Mouse (Mus musculus) heart, embryonic 16.5 days (tissue): ENCODE data around the gene Tmem238l. TPM values are rescaled to one million over a fixed set of nuclear protein-coding genes. Genes with fewer than 3 reads are reported as not detected.

Source experiments
- ATAC-seq: fragments of 200-750 bp; cut with Nextera tagmentation; replicated peaks from 2 replicates; pipeline ENCODE4 v1.8.0; 2017; ENCODE audit warnings: moderate number of reproducible peaks; ENCODE audit not compliant: insufficient read depth, low FRiP score; ENCODE audit errors: extremely low read depth
- H3K27ac ChIP-seq: fragments of 300-500 bp; sonication (generic); 2 replicates; pipeline ENCODE4 v1.5.1; 2014; ENCODE audit warnings: mild to moderate bottlenecking, low read length, control low read depth, moderate library complexity
- H3K27me3 ChIP-seq: fragments of 300-500 bp; sonication (generic); 2 replicates; pipeline ENCODE4 v1.6.1; 2014; ENCODE audit warnings: low read length, mixed read lengths; ENCODE audit not compliant: control insufficient read depth, insufficient read depth
- H3K36me3 ChIP-seq: fragments of 300-500 bp; sonication (generic); 2 replicates; pipeline ENCODE4 v1.6.1; 2014; ENCODE audit not compliant: control insufficient read depth, insufficient read depth
- H3K4me1 ChIP-seq: fragments of 300-500 bp; sonication (generic); 2 replicates; pipeline ENCODE4 v1.6.1; 2014; ENCODE audit warnings: low read length, mixed read lengths; ENCODE audit not compliant: control insufficient read depth, insufficient read depth
- H3K4me2 ChIP-seq: fragments of 300-500 bp; sonication (generic); 2 replicates; pipeline ENCODE4 v1.6.1; 2014; ENCODE audit warnings: low read depth, mild to moderate bottlenecking, control low read depth, low read length
- H3K4me3 ChIP-seq: fragments of 300-500 bp; sonication (generic); 2 replicates; pipeline ENCODE4 v1.5.1; 2014; ENCODE audit warnings: mild to moderate bottlenecking, control low read depth, low read length
- H3K9ac ChIP-seq: fragments of 300-500 bp; sonication (generic); 2 replicates; pipeline ENCODE4 v1.6.1; 2014; ENCODE audit warnings: low read length, control low read depth
- H3K9me3 ChIP-seq: fragments of 300-500 bp; sonication (generic); replicated peaks from 2 replicates; pipeline ENCODE4 v1.6.1; 2016; ENCODE audit warnings: low read length; ENCODE audit not compliant: control insufficient read depth
- WGBS: fragments of 180-500 bp; shearing (Covaris S2); extraction: QIAGEN DNeasy Blood & Tissue Kit; methylation state at CpG from one replicate; pipeline ENCODE4 v1.1.7; 2014; 5-methylcytosine and 5-hydroxymethylcytosine counted together
- polyA plus RNA-seq: library from polyadenylated mRNA; unstranded; fragments of >200 nt; fragmentation: Nextera tagmentation; extraction: Ambion mirVana; gene quantifications from 2 replicates; pipeline ENCODE4 v1.2.1, GENCODE M21; 2015

Gene Tmem238l
- polyA plus RNA-seq, 1 experiment from 2014 or later: not detected

GRCm38 (mm10) chr11:66984165-66985135, 28.0 kb downstream of the Tmem238l start:
- peak overlapping the region; percentile 77 for H3K9ac ChIP-seq
- peak; percentile 72 for ATAC-seq
- peak overlapping the region; percentile 56; the same call in 1 of the 2 replicates for H3K27ac ChIP-seq
- 8% methylated on average over 28 of the region's 28 CpGs for WGBS
- no peaks in the 10 kb centered on the region for H3K9me3 ChIP-seq
- H3K27me3 ChIP-seq: 0 out of 2 replicates have a peak, but pooled peaks cover 3% of the 10 kb centered on the region
- peak overlapping the region; percentile 92 for H3K4me2 ChIP-seq
- H3K36me3 ChIP-seq: no peaks in the 10 kb centered on the region
- H3K4me1 ChIP-seq: peaks cover 18% of the 10 kb centered on the region
- peak overlapping the region; percentile 62 for H3K4me3 ChIP-seq

DNA sequence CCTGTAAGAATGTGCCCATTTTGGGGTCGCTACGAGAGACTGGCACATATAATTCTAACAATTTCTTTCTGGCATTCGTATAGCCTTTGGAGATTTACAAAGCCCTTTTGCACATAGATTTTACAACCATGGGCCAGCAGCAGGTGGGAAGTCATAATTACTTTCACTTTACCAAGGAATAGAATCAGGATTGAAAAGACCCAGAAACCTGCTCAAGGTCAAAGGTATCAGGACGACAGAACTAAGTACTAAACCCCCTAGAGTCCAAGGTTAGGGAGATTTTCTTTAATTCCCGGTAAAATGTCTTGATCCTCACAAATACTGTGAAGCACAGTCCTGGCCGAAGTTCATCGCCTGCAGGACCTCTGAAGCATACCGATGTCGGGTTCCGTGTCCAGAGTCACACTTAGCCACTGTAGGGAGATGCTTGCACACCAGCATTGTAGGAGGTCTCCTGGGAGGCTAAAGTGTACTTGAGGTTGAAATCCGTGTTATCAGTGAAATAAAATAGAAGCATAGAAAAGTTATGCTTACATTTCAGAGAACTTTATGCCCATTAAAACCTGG, 28.8 kb downstream of the Tmem238l start:
- H3K9me3 ChIP-seq: no peaks in the 10 kb centered on the region
- H3K4me1 ChIP-seq: peaks cover 18% of the 10 kb centered on the region
- H3K4me2 ChIP-seq: peak overlapping the region; percentile 92
- 23% methylated on average over 11 of the region's 11 CpGs for WGBS
- peak overlapping the region; percentile 77 for H3K9ac ChIP-seq
- H3K27ac ChIP-seq: peak overlapping the region; percentile 15; the same call in 1 of the 2 replicates
- H3K36me3 ChIP-seq: no peaks in the 10 kb centered on the region
- H3K27me3 ChIP-seq: 0 out of 2 replicates have a peak, but pooled peaks cover 3% of the 10 kb centered on the region
- no peak for ATAC-seq
- peak overlapping the region; percentile 62 for H3K4me3 ChIP-seq

GRCm38 (mm10) chr11:66992150-66992549, 35.7 kb downstream of the Tmem238l start:
- 77% methylated on average over 2 of the region's 2 CpGs for WGBS

GRCm38 (mm10) chr11:66993674-66994073, 37.2 kb downstream of the Tmem238l start:
- Histone ChIP-seq H3K9ac (no peak overlapping the region), H3K27ac (no peak overlapping the region; the same call in 1 of the 2 replicates), H3K36me3 (no peaks in the 10 kb centered on the region), H3K4me3 (no peak overlapping the region), H3K4me1 (peaks cover 13% of the 10 kb centered on the region), H3K27me3 (no peaks in the 10 kb centered on the region; the same call in 1 of the 2 replicates), H3K9me3 (no peaks in the 10 kb centered on the region), H3K4me2 (no peak overlapping the region)
- 8% methylated on average over 1 of the region's 1 CpGs for WGBS
- ATAC-seq: peak; percentile 60

More at GRCm38 (mm10) chr11:66992150-66992549, 35.7 kb downstream of the Tmem238l start:
- no peak for ATAC-seq
- H3K36me3 ChIP-seq: no peaks in the 10 kb centered on the region
- H3K9me3 ChIP-seq: no peaks in the 10 kb centered on the region
- H3K27me3 ChIP-seq: no peaks in the 10 kb centered on the region; the same call in 1 of the 2 replicates
- H3K4me3 ChIP-seq: no peak overlapping the region
- H3K9ac ChIP-seq: no peak overlapping the region
- H3K4me1 ChIP-seq: 0 out of 2 replicates have a peak, but pooled peaks cover 3% of the 10 kb centered on the region
- no peak overlapping the region for H3K4me2 ChIP-seq
- H3K27ac ChIP-seq: no peak overlapping the region

- no peak overlapping the region for H3K4me2 ChIP-seq
- WGBS: 75% methylated on average over 4 of the region's 4 CpGs
- no peaks in the 10 kb centered on the region for H3K9me3 ChIP-seq
- no peaks in the 10 kb centered on the region; the same call in 1 of the 2 replicates for H3K27me3 ChIP-seq
- no peak overlapping the region for H3K9ac ChIP-seq
- peaks cover 14% of the 10 kb centered on the region for H3K4me1 ChIP-seq
- ATAC-seq: no peak
- no peak overlapping the region for H3K27ac ChIP-seq
- no peaks in the 10 kb centered on the region for H3K36me3 ChIP-seq
- H3K4me3 ChIP-seq: no peak overlapping the region
These were observed 40.0 kb downstream of the Tmem238l start for GRCm38 (mm10) chr11:66996446-66996845.

- no peaks in the 10 kb centered on the region for H3K36me3 ChIP-seq
- H3K4me2 ChIP-seq: peak overlapping the region; percentile 20; the same call in 1 of the 2 replicates
- H3K4me1 ChIP-seq: peaks cover 11% of the 10 kb centered on the region
- no peak overlapping the region for H3K9ac ChIP-seq
- ATAC-seq: peak; percentile 85
- H3K4me3 ChIP-seq: no peak overlapping the region
- H3K9me3 ChIP-seq: no peaks in the 10 kb centered on the region
- peak overlapping the region; percentile 13 for H3K27ac ChIP-seq
- 51% methylated on average over 14 of the region's 14 CpGs for WGBS
- no peaks in the 10 kb centered on the region for H3K27me3 ChIP-seq
These were observed 42.3 kb downstream of the Tmem238l start for GRCm38 (mm10) chr11:66998467-66999403.

GRCm38 (mm10) chr11:67000671-67001070, 44.2 kb downstream of the Tmem238l start:
- no peaks in the 10 kb centered on the region for H3K27me3 ChIP-seq
- ATAC-seq: no peak
- H3K36me3 ChIP-seq: no peaks in the 10 kb centered on the region
- H3K27ac ChIP-seq: no peak overlapping the region
- H3K9me3 ChIP-seq: no peaks in the 10 kb centered on the region
- peaks cover 11% of the 10 kb centered on the region for H3K4me1 ChIP-seq
- 76% methylated on average over 4 of the region's 4 CpGs for WGBS
- H3K4me3 ChIP-seq: no peak overlapping the region
- H3K4me2 ChIP-seq: no peak overlapping the region
- no peak overlapping the region for H3K9ac ChIP-seq

DNA sequence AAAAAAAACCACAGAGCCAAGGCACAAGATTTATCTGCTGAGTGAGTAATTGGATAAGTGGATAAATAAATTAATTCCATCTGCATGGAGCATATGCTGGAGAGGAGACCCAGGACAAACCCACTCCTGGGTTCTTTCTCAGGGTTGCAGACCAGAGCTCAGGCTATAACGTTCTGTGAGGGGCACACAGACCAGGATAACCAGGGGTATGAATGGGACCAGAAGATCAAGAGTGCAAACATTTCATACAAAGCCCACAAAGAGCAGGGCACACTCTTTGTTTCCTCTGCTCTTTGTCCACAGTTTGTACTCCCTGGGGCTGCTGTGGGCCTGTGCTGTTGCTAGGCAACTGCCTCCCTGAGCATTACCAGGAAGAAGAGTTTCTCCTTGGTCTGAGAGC, 45.3 kb downstream of the Tmem238l start:
- H3K36me3 ChIP-seq: no peaks in the 10 kb centered on the region
- H3K27me3 ChIP-seq: no peaks in the 10 kb centered on the region
- no peak for ATAC-seq
- no peak overlapping the region for H3K4me3 ChIP-seq
- peaks cover 11% of the 10 kb centered on the region for H3K4me1 ChIP-seq
- H3K9ac ChIP-seq: no peak overlapping the region
- no peaks in the 10 kb centered on the region for H3K9me3 ChIP-seq
- WGBS: 54% methylated on average over 1 of the region's 1 CpGs
- H3K4me2 ChIP-seq: no peak overlapping the region
- H3K27ac ChIP-seq: no peak overlapping the region
